Mouse (Mus musculus) myocyte (in vitro differentiated cells): ENCODE results near the gene Rybp. TPM values are rescaled to one million over a fixed set of nuclear protein-coding genes. Genes with fewer than 3 reads are reported as not detected.
A peak's percentile ranks its signal among the peaks of the same experiment; 100 is the strongest.

ENCODE experiments used
- H3K27me3 ChIP-seq: one replicate; pipeline ENCODE4 v1.6.1; 2011; ENCODE audit not compliant: control insufficient read depth, insufficient read depth, insufficient read length
- H3K36me3 ChIP-seq: one replicate; pipeline ENCODE4 v1.6.1; 2011; ENCODE audit not compliant: control insufficient read depth, insufficient read depth
- H3K4me2 ChIP-seq: one replicate; pipeline ENCODE4 v1.6.1; 2011; ENCODE audit warnings: low read depth, control low read depth
- H3K4me3 ChIP-seq: one replicate; pipeline ENCODE4 v1.5.1; 2011; ENCODE audit warnings: mild to moderate bottlenecking, control low read depth, moderate library complexity
- H3K79me2 ChIP-seq: one replicate; pipeline ENCODE4 v1.6.1; 2011; ENCODE audit not compliant: control insufficient read depth, insufficient read depth
- H3ac ChIP-seq: one replicate; pipeline ENCODE4 v1.6.1; 2011; ENCODE audit not compliant: control insufficient read depth, insufficient read length
- CEBPB ChIP-seq: IDR thresholded peaks from 2 replicates; pipeline ENCODE4 v1.6.1; 2011; ENCODE audit warnings: mild to moderate bottlenecking, moderate library complexity; ENCODE audit not compliant: poor library complexity, insufficient read depth, severe bottlenecking
- E2F4 ChIP-seq: IDR thresholded peaks from one replicate; pipeline ENCODE4 v1.6.1; 2011; ENCODE audit warnings: mild to moderate bottlenecking, control low read depth, moderate library complexity; ENCODE audit not compliant: insufficient read depth
- MAX ChIP-seq: IDR thresholded peaks from one replicate; pipeline ENCODE4 v1.6.1; 2011; ENCODE audit warnings: low read depth, mild to moderate bottlenecking, control low read depth
- MYOD1 ChIP-seq, 3 experiments: IDR thresholded peaks; one replicate each; pipeline ENCODE4 v1.6.1; 2011; ENCODE audit warnings: control low read depth in 2 of 3, low read depth in 2 of 3, mild to moderate bottlenecking in 2 of 3, moderate library complexity in 1 of 3; ENCODE audit not compliant: insufficient read length in 2 of 3, control insufficient read depth in 1 of 3
- MYOG ChIP-seq, 3 experiments: IDR thresholded peaks; one replicate each; pipeline ENCODE4 v1.6.1; 2011; ENCODE audit warnings: control low read depth in 2 of 3, low read depth in 2 of 3, mild to moderate bottlenecking in 2 of 3; ENCODE audit not compliant: insufficient read length in 2 of 3, control insufficient read depth in 1 of 3, insufficient read depth in 1 of 3
- POLR2A ChIP-seq: IDR thresholded peaks from one replicate; pipeline ENCODE4 v1.6.1; 2011; ENCODE audit warnings: low read depth, mild to moderate bottlenecking, control low read depth, moderate library complexity; ENCODE audit not compliant: insufficient read length
- POLR2AphosphoS2 ChIP-seq: IDR thresholded peaks from one replicate; pipeline ENCODE4 v1.6.1; 2011; ENCODE audit warnings: low read depth, control low read depth; ENCODE audit not compliant: insufficient read length
- REST ChIP-seq: IDR thresholded peaks from one replicate; pipeline ENCODE4 v1.6.1; 2011; ENCODE audit warnings: mild to moderate bottlenecking, control low read depth, moderate library complexity; ENCODE audit not compliant: insufficient read depth, insufficient read length
- SRF ChIP-seq: IDR thresholded peaks from one replicate; pipeline ENCODE4 v1.6.1; 2011; ENCODE audit warnings: low read depth; ENCODE audit not compliant: control insufficient read depth, insufficient read length
- TCF12 ChIP-seq: IDR thresholded peaks from one replicate; pipeline ENCODE4 v1.6.1; 2011; ENCODE audit warnings: mild to moderate bottlenecking, control low read depth; ENCODE audit not compliant: poor library complexity, insufficient read depth, severe bottlenecking
- TCF3 ChIP-seq: IDR thresholded peaks from one replicate; pipeline ENCODE4 v1.6.1; 2011; ENCODE audit warnings: low read depth, control low read depth; ENCODE audit not compliant: insufficient read length
- USF1 ChIP-seq: IDR thresholded peaks from one replicate; pipeline ENCODE4 v1.6.1; 2011; ENCODE audit warnings: low read depth, mild to moderate bottlenecking, control low read depth, moderate library complexity
- polyA plus RNA-seq: library from polyadenylated mRNA; unstranded; fragments of >200 nt; fragmentation: generic; extraction: Trizol; gene quantifications from one replicate; pipeline ENCODE4 v1.2.1, GENCODE M21; 2012; ENCODE audit warnings: missing spikeins

Rybp gene
- polyA plus RNA-seq, 1 experiment: 9.5 TPM

DNA sequence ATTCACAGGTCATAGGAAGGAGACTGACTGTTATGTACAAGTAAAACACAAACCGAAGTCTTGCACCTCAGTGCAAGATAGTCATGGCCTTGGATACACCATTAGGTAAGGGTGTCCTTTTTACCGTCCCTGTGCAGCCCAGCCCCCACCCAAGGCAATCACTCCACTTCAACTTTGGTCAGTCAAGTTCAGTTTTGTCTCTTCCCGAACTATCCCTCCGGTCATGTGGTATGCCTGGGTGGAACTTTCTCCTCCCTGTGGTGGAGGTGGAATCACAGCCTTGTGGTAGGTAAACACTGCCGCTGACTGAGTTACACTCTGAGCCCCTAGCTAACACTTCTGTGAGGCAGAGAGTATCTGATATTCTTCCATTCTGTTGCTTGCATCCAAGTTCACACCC lies 1.8 kb upstream of the Rybp start:
- no peak overlapping the region for H3ac ChIP-seq
- H3K79me2 ChIP-seq: peaks cover 23% of the 10 kb centered on the region
- H3K4me2 ChIP-seq: no peak overlapping the region
- peaks cover 23% of the 10 kb centered on the region for H3K27me3 ChIP-seq
- H3K4me3 ChIP-seq: no peak overlapping the region
- H3K36me3 ChIP-seq: no peaks in the 10 kb centered on the region
- TF ChIP-seq TCF3 (no peak), POLR2AphosphoS2 (no peak), SRF (no peak), MYOG (IDR thresholded peaks at IDR 0.05; ENCODE audit: control insufficient read depth in 1 of 3, insufficient read depth in 1 of 3, insufficient read length in 2 of 3, low read depth in 2 of 3) (no peak), MYOD1 (IDR thresholded peaks at IDR 0.05; ENCODE audit: control insufficient read depth in 1 of 3, insufficient read length in 2 of 3, low read depth in 2 of 3) (no peak), CEBPB (no peak), REST (no peak), E2F4 (no peak), POLR2A (no peak), USF1 (no peak), MAX (no peak)

DNA sequence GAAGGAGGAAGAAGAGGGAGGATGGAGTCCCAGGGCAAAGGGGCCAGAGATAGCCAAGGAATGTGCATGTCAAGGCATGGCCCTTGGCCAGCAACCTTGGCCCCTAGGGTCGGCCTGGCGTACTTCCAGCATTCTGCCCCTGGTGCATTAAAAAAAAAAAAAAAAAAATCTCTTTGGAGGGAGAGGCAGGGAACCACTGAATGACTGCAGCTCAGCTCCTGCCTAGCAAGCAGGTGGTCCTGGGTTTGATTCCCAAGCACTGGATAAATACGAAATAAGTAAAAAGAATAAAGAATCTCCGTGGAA lies 1.4 kb upstream of the Rybp start:
- Histone ChIP-seq H3K36me3 (no peaks in the 10 kb centered on the region), H3K4me2 (no peak overlapping the region), H3ac (no peak overlapping the region), H3K79me2 (peaks cover 27% of the 10 kb centered on the region), H3K4me3 (no peak overlapping the region), H3K27me3 (peaks cover 23% of the 10 kb centered on the region)
- TF ChIP-seq MYOD1 (IDR thresholded peaks at IDR 0.05; ENCODE audit: control insufficient read depth in 1 of 3, insufficient read length in 2 of 3, low read depth in 2 of 3): no peak
- TF ChIP-seq USF1: no peak
- no peak for TF ChIP-seq MYOG (IDR thresholded peaks at IDR 0.05; ENCODE audit: control insufficient read depth in 1 of 3, insufficient read depth in 1 of 3, insufficient read length in 2 of 3, low read depth in 2 of 3)
- TF ChIP-seq TCF3: no peak
- no peak for TF ChIP-seq MAX
- TF ChIP-seq REST: no peak
- TF ChIP-seq E2F4: no peak
- TF ChIP-seq TCF12: no peak
- no peak for TF ChIP-seq POLR2AphosphoS2
- no peak for TF ChIP-seq POLR2A
- no peak for TF ChIP-seq CEBPB
- TF ChIP-seq SRF: no peak

DNA sequence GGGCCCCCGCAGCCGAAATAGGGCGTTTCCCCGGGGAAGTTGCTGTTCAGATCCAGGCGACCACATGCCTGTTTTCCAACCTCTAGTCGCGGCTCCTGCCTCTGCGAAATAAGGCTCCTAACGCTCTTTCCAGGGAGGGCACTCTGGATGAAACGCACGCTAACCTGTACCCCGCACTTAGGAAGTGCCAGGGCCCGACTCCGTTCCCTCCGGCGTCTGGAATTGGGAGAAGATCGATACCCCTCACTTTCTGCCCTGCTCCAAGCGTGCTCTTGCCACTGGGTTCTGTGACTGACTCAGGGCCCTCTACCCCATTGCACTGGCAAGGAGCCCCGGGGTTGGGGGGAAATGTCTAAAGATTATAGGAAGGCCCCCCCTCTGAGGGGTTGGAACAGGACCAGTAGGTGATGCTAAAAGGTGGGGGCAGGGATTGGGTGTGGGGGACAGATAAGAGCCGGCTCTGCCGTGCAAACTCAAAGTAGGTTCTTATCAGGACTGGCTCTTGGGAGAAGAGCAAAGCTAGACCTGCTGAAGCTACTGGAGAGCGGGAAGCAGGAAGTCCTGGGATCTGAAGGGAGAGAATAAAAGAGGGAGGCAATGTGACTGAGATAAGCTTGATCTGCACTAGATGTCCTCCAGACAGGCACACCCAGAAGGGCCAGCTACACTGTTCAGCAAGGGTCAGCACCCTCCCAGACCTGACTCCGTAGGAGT lies 888 bp upstream of the Rybp start:
- peak overlapping the region; percentile 96 for H3ac ChIP-seq

DNA sequence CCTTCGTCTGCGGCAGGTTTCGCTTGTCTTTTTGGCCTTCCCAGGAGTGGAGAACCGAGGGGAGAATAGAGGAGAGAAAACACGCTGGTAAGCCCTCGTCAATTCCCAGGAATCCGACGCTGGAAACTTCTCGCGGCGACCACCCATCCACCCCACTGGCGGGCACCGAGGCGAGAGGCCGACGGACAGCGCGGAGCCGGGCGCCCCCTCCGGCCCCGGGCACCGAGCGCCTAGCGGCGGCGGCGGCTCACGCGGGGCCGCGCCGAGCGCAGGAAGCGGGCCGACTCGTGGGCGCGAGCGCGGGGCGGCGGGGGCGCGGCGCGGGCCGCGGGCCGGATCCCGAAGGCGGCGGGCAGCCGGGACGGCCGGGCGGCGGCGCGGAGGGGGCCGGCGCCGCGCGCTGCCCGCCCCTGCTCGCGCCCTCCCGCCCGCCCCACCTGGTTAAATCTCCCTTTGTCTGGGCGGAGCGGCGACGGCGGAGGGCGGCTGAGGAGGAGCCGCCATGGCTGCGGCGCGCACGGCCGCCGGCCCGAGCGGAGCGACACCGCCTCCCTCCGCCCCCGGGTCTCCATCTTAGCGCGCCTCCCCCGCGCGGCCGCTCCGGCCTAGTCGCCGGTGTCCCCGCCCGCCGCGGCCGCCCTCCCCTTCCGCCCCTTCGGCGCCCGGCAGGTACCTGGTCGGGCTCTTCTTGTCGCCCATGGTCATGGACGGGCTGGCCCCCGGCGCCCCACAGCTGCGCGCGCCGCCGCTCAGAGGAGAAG lies 532 bp downstream of the Rybp start:
- H3ac ChIP-seq: peak overlapping the region; percentile 96

More for the DNA sequence above, 888 bp upstream of the Rybp start:
- H3K27me3 ChIP-seq: peaks cover 23% of the 10 kb centered on the region
- peaks cover 32% of the 10 kb centered on the region for H3K79me2 ChIP-seq
- H3K4me2 ChIP-seq: peak overlapping the region; percentile 87
- TF ChIP-seq MYOD1 (IDR thresholded peaks at IDR 0.05; ENCODE audit: control insufficient read depth in 1 of 3, insufficient read length in 2 of 3, low read depth in 2 of 3): no peak
- TF ChIP-seq TCF3: no peak
- TF ChIP-seq E2F4: no peak
- no peak for TF ChIP-seq POLR2AphosphoS2
- no peak for TF ChIP-seq CEBPB
- no peak for TF ChIP-seq SRF
- no peak for TF ChIP-seq MYOG (IDR thresholded peaks at IDR 0.05; ENCODE audit: control insufficient read depth in 1 of 3, insufficient read depth in 1 of 3, insufficient read length in 2 of 3, low read depth in 2 of 3)
- TF ChIP-seq TCF12: no peak
- TF ChIP-seq USF1: no peak
- peaks cover 4% of the 10 kb centered on the region for H3K36me3 ChIP-seq
- peak overlapping the region; percentile 12 for H3K4me3 ChIP-seq

More for the DNA sequence above, 532 bp downstream of the Rybp start:
- peak overlapping the region; percentile 83 for H3K4me2 ChIP-seq
- peaks cover 5% of the 10 kb centered on the region for H3K36me3 ChIP-seq
- peak overlapping the region; percentile 51 for H3K4me3 ChIP-seq
- H3K27me3 ChIP-seq: peaks cover 23% of the 10 kb centered on the region
- peaks cover 46% of the 10 kb centered on the region for H3K79me2 ChIP-seq
- TF ChIP-seq TCF3 (no peak), POLR2AphosphoS2 (peak; percentile 12), POLR2A (peak; percentile 60), SRF (no peak), TCF12 (no peak), REST (no peak), CEBPB (no peak), MAX (no peak), E2F4 (no peak), MYOD1 (IDR thresholded peaks at IDR 0.05; ENCODE audit: control insufficient read depth in 1 of 3, insufficient read length in 2 of 3, low read depth in 2 of 3) (peak in 1 of 3 experiments; percentile 19), USF1 (no peak), MYOG (IDR thresholded peaks at IDR 0.05; ENCODE audit: control insufficient read depth in 1 of 3, insufficient read depth in 1 of 3, insufficient read length in 2 of 3, low read depth in 2 of 3) (no peak)
